Mouse (Mus musculus) embryonic facial prominence, embryonic 11.5 days (tissue): ENCODE measurements around the gene Phgr1. TPM values are rescaled to one million over a fixed set of nuclear protein-coding genes. Genes with fewer than 3 reads are reported as not detected.

Source experiments
- ATAC-seq: fragments of 200-750 bp; cut with Nextera tagmentation; replicated peaks from 2 replicates; pipeline ENCODE4 v1.8.0; 2017; ENCODE audit warnings: low read depth; ENCODE audit not compliant: insufficient number of reproducible peaks, low FRiP score, low TSS enrichment
- DNase-seq: peaks from one replicate; pipeline ENCODE4 v3.0.0-alpha.2; 2015; ENCODE audit warnings: low spot score
- H3K27ac ChIP-seq: fragments of 300-500 bp; sonication (generic); replicated peaks from 2 replicates; pipeline ENCODE4 v1.5.1; 2014; ENCODE audit warnings: mild to moderate bottlenecking, low read depth, low read length, control low read depth
- H3K27me3 ChIP-seq: fragments of 300-500 bp; sonication (generic); 2 replicates; pipeline ENCODE4 v1.6.1; 2014; ENCODE audit warnings: mild to moderate bottlenecking, low read length, moderate library complexity, mixed read lengths; ENCODE audit not compliant: control insufficient read depth, insufficient read depth
- H3K36me3 ChIP-seq: fragments of 300-500 bp; sonication (generic); replicated peaks from 2 replicates; pipeline ENCODE4 v1.6.1; 2014; ENCODE audit warnings: low read depth, mild to moderate bottlenecking, low read length, moderate library complexity, mixed read lengths; ENCODE audit not compliant: control insufficient read depth, insufficient read depth
- H3K4me1 ChIP-seq: fragments of 300-500 bp; sonication (generic); 2 replicates; pipeline ENCODE4 v1.6.1; 2014; ENCODE audit warnings: low read length, mixed read lengths; ENCODE audit not compliant: control insufficient read depth, insufficient read depth
- H3K4me2 ChIP-seq: fragments of 300-500 bp; sonication (generic); 2 replicates; pipeline ENCODE4 v1.6.1; 2014; ENCODE audit warnings: low read depth, mild to moderate bottlenecking, control low read depth, low read length, moderate library complexity
- H3K4me3 ChIP-seq: fragments of 300-500 bp; sonication (generic); 2 replicates; pipeline ENCODE4 v1.5.1; 2014; ENCODE audit warnings: low read depth, low read length, control low read depth
- H3K9ac ChIP-seq: fragments of 300-500 bp; sonication (generic); replicated peaks from 2 replicates; pipeline ENCODE4 v1.6.1; 2014; ENCODE audit warnings: mild to moderate bottlenecking, control low read depth, low read length
- H3K9me3 ChIP-seq: fragments of 300-500 bp; sonication (generic); replicated peaks from 2 replicates; pipeline ENCODE4 v1.6.1; 2016; ENCODE audit warnings: mild to moderate bottlenecking, low read length, inconsistent platforms, mixed read lengths; ENCODE audit not compliant: control insufficient read depth
- WGBS: fragments of 180-500 bp; shearing (Covaris S2); extraction: QIAGEN DNeasy Blood & Tissue Kit; methylation state at CpG from one replicate; pipeline ENCODE4 v1.1.7; 2014; 5-methylcytosine and 5-hydroxymethylcytosine counted together
- polyA plus RNA-seq: library from polyadenylated mRNA; unstranded; fragments of >200 nt; fragmentation: Nextera tagmentation; extraction: Ambion mirVana; gene quantifications from 2 replicates; pipeline ENCODE4 v1.2.1, GENCODE M21; 2014

Gene Phgr1
- polyA plus RNA-seq, 1 experiment from 2014 or later, result not detected

- Histone ChIP-seq H3K9ac (no peak overlapping the region), H3K9me3 (no peaks in the 10 kb centered on the region), H3K4me1 (no peaks in the 10 kb centered on the region), H3K4me3 (no peak overlapping the region), H3K36me3 (peaks cover 3% of the 10 kb centered on the region), H3K4me2 (no peak overlapping the region), H3K27ac (no peak overlapping the region), H3K27me3 (no peaks in the 10 kb centered on the region)
- ATAC-seq (no peak), DNase-seq (no peak)
- 95% methylated on average over 4 of the region's 4 CpGs for WGBS
Measured at GRCm38 (mm10) chr2:118824396-118824795, 51.8 kb downstream of the Phgr1 start.

Other genes starting within 250 kb of the Phgr1 start
- gene Bmf, start 223.1 kb upstream of the Phgr1 start, polyA plus RNA-seq, result 5.0 and 5.1 TPM in 2 replicates
- 131 and 135 TPM in 2 replicates for gene Bub1b, start 174.6 kb upstream of the Phgr1 start, polyA plus RNA-seq
- 0.50 and 0.92 TPM in 2 replicates for gene Pak6, start 109.5 kb upstream of the Phgr1 start, polyA plus RNA-seq
- gene Ankrd63, start 68.8 kb upstream of the Phgr1 start, polyA plus RNA-seq, result 0.04 TPM in 1 of 2 replicates, not detected in the other
- gene Plcb2, start 44.3 kb upstream of the Phgr1 start, polyA plus RNA-seq, result 0.22 and 0.40 TPM in 2 replicates
- gene Inafm2, start 27.0 kb upstream of the Phgr1 start, polyA plus RNA-seq, result 22.8 and 25.8 TPM in 2 replicates
- 0.52 and 0.66 TPM in 2 replicates for gene Ccdc9b, start 10.1 kb upstream of the Phgr1 start, polyA plus RNA-seq
- gene Disp2, start 7.0 kb downstream of the Phgr1 start, polyA plus RNA-seq, result 1.5 and 1.8 TPM in 2 replicates
- gene Knstrn, start 41.2 kb downstream of the Phgr1 start, polyA plus RNA-seq, result 176 and 195 TPM in 2 replicates
- 53.7 and 62.2 TPM in 2 replicates for gene Ivd, start 89.2 kb downstream of the Phgr1 start, polyA plus RNA-seq
- 1.1 and 1.2 TPM in 2 replicates for gene Bahd1, start 127.6 kb downstream of the Phgr1 start, polyA plus RNA-seq
- gene Chst14, start 153.7 kb downstream of the Phgr1 start, polyA plus RNA-seq, result 31.8 and 32.0 TPM in 2 replicates